Mouse (Mus musculus) stomach, postnatal 0 days (tissue): ENCODE results near the gene Mpdu1.

ENCODE experiments used
- CTCF ChIP-seq: IDR thresholded peaks from 2 replicates; pipeline ENCODE4 v1.5.1; 2016; ENCODE audit warnings: antibody characterized with exemption, low read depth, mild to moderate bottlenecking, moderate library complexity
- EP300 ChIP-seq: optimal IDR thresholded peaks from 2 replicates; pipeline ENCODE3; 2016; ENCODE audit warnings: antibody characterized with exemption

DNA sequence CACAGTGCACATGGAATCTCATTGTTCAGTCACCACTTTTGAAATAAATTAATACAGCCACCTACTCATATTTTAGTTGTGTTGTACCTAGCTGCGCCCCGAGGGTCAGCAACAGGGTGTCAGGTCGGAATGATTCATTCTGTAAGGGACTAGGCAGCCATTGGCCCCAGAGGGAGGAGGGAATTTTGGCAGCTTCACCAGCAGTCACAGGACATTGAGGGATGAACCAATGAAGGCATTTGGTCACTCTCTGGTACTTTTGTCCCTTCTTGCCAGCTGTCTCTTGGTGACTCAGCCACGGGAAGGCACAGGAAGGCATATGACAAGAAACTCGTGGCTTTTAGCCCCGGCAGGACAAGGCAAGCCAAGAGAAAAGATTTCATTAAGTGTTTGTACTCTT lies 1.4 kb upstream of the Mpdu1 start:
- no peak for TF ChIP-seq CTCF
- TF ChIP-seq EP300 = no peak
